Comparison of ENCODE assay signal across 8 mouse cellular contexts in genomic region chr15:79028237-79028738, GRCm38 (mm10). TPM values are rescaled to one million over a fixed set of nuclear protein-coding genes. Genes with fewer than 3 reads are reported as not detected.
DNase-seq lines count a peak whose midpoint lies in the region; ATAC-seq and TF ChIP-seq lines count a peak whose summit lies in the region.

Gene H1f0, plus strand, starts transcription at chr15:79028450.

- no peaks in the 10 kb centered on the region for H3K36me3 ChIP-seq in C2C12 (ENCODE audit: control insufficient read depth, insufficient read depth)
- H3K36me3 ChIP-seq in heart, embryonic 13.5 days = no peaks in the 10 kb centered on the region
- H3K36me3 ChIP-seq in liver, embryonic 11.5 days (ENCODE audit: control insufficient read depth, insufficient read depth, low read length) = no peaks in the 10 kb centered on the region
- no peaks in the 10 kb centered on the region for H3K36me3 ChIP-seq in myocyte (ENCODE audit: control insufficient read depth, insufficient read depth)

- H3K4me2 ChIP-seq in heart, embryonic 13.5 days = peak within 1 kb of the TSS; percentile 98
- H3K4me2 ChIP-seq in liver, embryonic 11.5 days = peak within 1 kb of the TSS; percentile 99
- peak within 1 kb of the TSS; percentile 98 for H3K4me2 ChIP-seq in myocyte (ENCODE audit: low read depth)

- TF ChIP-seq POLR2A in brain, embryonic 14.5 days (IDR thresholded peaks at IDR 0.05; ENCODE audit: borderline replicate concordance, extremely low read depth, insufficient read depth, insufficient read length, poor library complexity, severe bottlenecking) = peak; percentile 91
- TF ChIP-seq POLR2A in myocyte (IDR thresholded peaks at IDR 0.05; ENCODE audit: insufficient read length, low read depth) = peak; percentile 99

- peak within 1 kb of the TSS; percentile 99 for H3K9ac ChIP-seq in heart, embryonic 13.5 days
- peak within 1 kb of the TSS; percentile 99 for H3K9ac ChIP-seq in liver, embryonic 11.5 days (ENCODE audit: low read depth, low read length)

- H3K4me1 ChIP-seq in heart, embryonic 13.5 days = peaks cover 44% of the 10 kb centered on the region
- H3K4me1 ChIP-seq in liver, embryonic 11.5 days (replicated peaks; ENCODE audit: control insufficient read depth, insufficient read depth, low read length) = peaks cover 28% of the 10 kb centered on the region

- peak; percentile 96 for DNase-seq in brain, embryonic 14.5 days (ENCODE audit: low read depth)
- peak; percentile 60 for DNase-seq in fibroblast of lung, adult 2 months (ENCODE audit: low read depth)
- DNase-seq in kidney, postnatal 10 days = peak; percentile 98
- DNase-seq in liver, embryonic 11.5 days (ENCODE audit: low spot score) = peak; percentile 94
- peak; percentile 81 to 92 for DNase-seq in spleen, postnatal 4 days (ENCODE audit: low spot score in 2 of 2)

- TF ChIP-seq CTCF in C2C12 (IDR thresholded peaks at IDR 0.05; ENCODE audit: control insufficient read depth, insufficient read depth, insufficient read length) = no peak
- no peak for TF ChIP-seq CTCF in brain, embryonic 14.5 days (IDR thresholded peaks at IDR 0.05; ENCODE audit: borderline replicate concordance, extremely low read depth, insufficient read depth, insufficient read length)

- H3K4me3 ChIP-seq in C2C12 (ENCODE audit: insufficient read depth, poor library complexity, severe bottlenecking) = peak within 1 kb of the TSS; percentile 41
- H3K4me3 ChIP-seq in heart, embryonic 13.5 days = peak within 1 kb of the TSS; percentile 77
- H3K4me3 ChIP-seq in liver, embryonic 11.5 days (ENCODE audit: low read depth, low read length) = peak within 1 kb of the TSS; percentile 78
- H3K4me3 ChIP-seq in myocyte = peak within 1 kb of the TSS; percentile 79

- H3K9me3 ChIP-seq in heart, embryonic 13.5 days = no peaks in the 10 kb centered on the region
- no peaks in the 10 kb centered on the region for H3K9me3 ChIP-seq in liver, embryonic 11.5 days (ENCODE audit: control insufficient read depth, low read length)

- peak within 1 kb of the TSS; percentile 63 for H3ac ChIP-seq in C2C12 (ENCODE audit: control insufficient read depth, insufficient read length, low read depth)
- H3ac ChIP-seq in myocyte (ENCODE audit: control insufficient read depth, insufficient read length) = peak within 1 kb of the TSS; percentile 54

- WGBS in heart, embryonic 13.5 days = under 1% methylated on average over 50 of the region's 58 CpGs
- WGBS in liver, embryonic 11.5 days = 1% methylated on average over 58 of the region's 58 CpGs

- H3K79me2 ChIP-seq in C2C12 (ENCODE audit: control insufficient read depth, insufficient read depth) (peaks cover 17% of the 10 kb centered on the region), myocyte (ENCODE audit: control insufficient read depth, insufficient read depth) (peaks cover 18% of the 10 kb centered on the region)

- no peaks in the 10 kb centered on the region for H3K79me3 ChIP-seq in C2C12 (ENCODE audit: low read depth)

- peak within 1 kb of the TSS; percentile 97 for H3K27ac ChIP-seq in heart, embryonic 13.5 days (replicated peaks)
- H3K27ac ChIP-seq in liver, embryonic 11.5 days (ENCODE audit: low read depth, low read length) = peak within 1 kb of the TSS; percentile 92

- H3K27me3 ChIP-seq in C2C12 (ENCODE audit: control insufficient read depth, insufficient read depth, insufficient read length) (peaks cover 6% of the 10 kb centered on the region), myocyte (ENCODE audit: control insufficient read depth, insufficient read depth, insufficient read length) (peaks cover 18% of the 10 kb centered on the region)
- peaks cover 15% of the 10 kb centered on the region for H3K27me3 ChIP-seq in heart, embryonic 13.5 days (replicated peaks)
- peaks cover 55% of the 10 kb centered on the region for H3K27me3 ChIP-seq in liver, embryonic 11.5 days (replicated peaks; ENCODE audit: control insufficient read depth, insufficient read depth, low read length)

- peak; percentile 52; the same call in 1 of the 2 replicates for ATAC-seq in heart, embryonic 13.5 days (ENCODE audit: extremely low read depth, insufficient number of reproducible peaks, low FRiP score, low TSS enrichment)
- ATAC-seq in liver, embryonic 11.5 days (replicated peaks; ENCODE audit: low FRiP score) = peak; percentile 78

TF ChIP-seq in C2C12, 6 proteins besides CTCF, POLR2A, EP300 and RAD21:
- TF ChIP-seq FOSL1 (IDR thresholded peaks at IDR 0.05; ENCODE audit: insufficient read depth, low read length, poor library complexity, severe bottlenecking) (no peak), MAX (IDR thresholded peaks at IDR 0.05) (no peak)

TF ChIP-seq in myocyte, 11 proteins besides CTCF, POLR2A, EP300 and RAD21:
- no peak for TF ChIP-seq TCF12 (IDR thresholded peaks at IDR 0.05; ENCODE audit: insufficient read depth, poor library complexity, severe bottlenecking)
- no peak for TF ChIP-seq REST (IDR thresholded peaks at IDR 0.05; ENCODE audit: insufficient read depth, insufficient read length)
- peak; percentile 100 for TF ChIP-seq POLR2AphosphoS2 (IDR thresholded peaks at IDR 0.05; ENCODE audit: insufficient read length, low read depth)
- peak; percentile 26 for TF ChIP-seq TCF3 (IDR thresholded peaks at IDR 0.05; ENCODE audit: insufficient read length, low read depth)
- TF ChIP-seq SRF (IDR thresholded peaks at IDR 0.05; ENCODE audit: control insufficient read depth, insufficient read length, low read depth) = no peak
- TF ChIP-seq MYOG (IDR thresholded peaks at IDR 0.05; ENCODE audit: control insufficient read depth in 1 of 3, insufficient read depth in 1 of 3, insufficient read length in 2 of 3, low read depth in 2 of 3) = peak in 2 of 3 experiments; percentile 59 to 61
- TF ChIP-seq MYOD1 (IDR thresholded peaks at IDR 0.05; ENCODE audit: control insufficient read depth in 1 of 3, insufficient read length in 2 of 3, low read depth in 2 of 3) = peak in 1 of 3 experiments; percentile 53

RNA-seq across cellular contexts. Expression of gene H1f0, which starts in this region (rescaled TPM):
- 111 TPM for polyA plus RNA-seq in C2C12 (2012; fragmentation: generic; extraction: Trizol)
- 198 and 310 TPM in 2 replicates for polyA plus RNA-seq in brain, embryonic 14.5 days (2012; rRNA removed)
- polyA plus RNA-seq in heart, embryonic 13.5 days (2015; fragmentation: Nextera tagmentation; extraction: Ambion mirVana) = 237 and 238 TPM in 2 replicates
- polyA plus RNA-seq in liver, embryonic 11.5 days (2014; fragmentation: Nextera tagmentation; extraction: Ambion mirVana) = 124 and 138 TPM in 2 replicates
- 423 TPM for polyA plus RNA-seq in myocyte (2012; fragmentation: generic; extraction: Trizol)

Comparison
In these comparisons a context has a peak if more than half of its experiments do, and no peak if none do; other contexts are left out.
1. Peak in every context shown above with its lines: DNase-seq, ATAC-seq, H3K4me3 ChIP-seq and H3K27ac ChIP-seq.